Mouse (Mus musculus): ENCODE results near the gene Ric3. TPM values are rescaled to one million over a fixed set of nuclear protein-coding genes. Genes with fewer than 3 reads are reported as not detected.
"Not testable (repeated sequence)": the region's sequence is repeated elsewhere in the genome, so short reads cannot be mapped to it uniquely, and the experiment has no call there.

The Ric3 gene
- polyA plus RNA-seq, 1 experiment from 2014 or later, result 28.3 TPM

GRCm38 (mm10) chr7:109097203-109097602 lies 14.1 kb upstream of the Ric3 start:
- Histone ChIP-seq H3K9ac (no peak overlapping the region), H3K4me1 (replicated peaks) (no peaks in the 10 kb centered on the region), H3K27me3 (no peaks in the 10 kb centered on the region), H3K4me3 (no peak overlapping the region), H3K9me3 (no peaks in the 10 kb centered on the region), H3K36me3 (no peaks in the 10 kb centered on the region), H3K27ac (replicated peaks) (no peak overlapping the region), H3K4me2 (no peak overlapping the region)
- ATAC-seq (ENCODE audit: low read depth), result no peak
- WGBS, result 84% methylated on average over 7 of the region's 7 CpGs

DNA sequence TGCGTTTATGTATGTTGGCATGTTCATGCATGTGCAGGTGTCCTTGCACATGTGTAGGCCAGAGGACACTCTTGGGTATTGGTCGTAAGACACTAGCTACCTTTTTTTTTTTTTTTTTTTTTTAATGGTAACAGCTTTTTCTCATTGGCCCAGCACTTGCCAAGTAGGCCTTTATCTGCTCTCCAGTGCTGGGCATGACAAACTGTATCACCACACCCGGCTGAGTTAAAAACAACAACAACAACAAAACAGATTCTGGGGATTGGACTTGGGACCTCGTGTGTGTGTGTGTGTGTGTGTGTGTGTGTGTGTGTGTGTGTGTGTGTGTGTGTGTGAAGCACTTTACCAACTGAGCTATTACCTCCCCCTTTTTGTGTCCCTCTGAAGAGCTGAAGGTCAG lies 13.5 kb upstream of the Ric3 start:
- H3K4me3 ChIP-seq, result no peak overlapping the region
- no peaks in the 10 kb centered on the region for H3K4me1 ChIP-seq (replicated peaks)
- no peaks in the 10 kb centered on the region for H3K27me3 ChIP-seq
- H3K9ac ChIP-seq, result no peak overlapping the region
- no peaks in the 10 kb centered on the region for H3K36me3 ChIP-seq
- H3K4me2 ChIP-seq, result no peak overlapping the region
- H3K27ac ChIP-seq (replicated peaks), result no peak overlapping the region
- no peaks in the 10 kb centered on the region for H3K9me3 ChIP-seq
- WGBS, result 77% methylated on average over 4 of the region's 4 CpGs
- no peak for ATAC-seq (ENCODE audit: low read depth)

DNA sequence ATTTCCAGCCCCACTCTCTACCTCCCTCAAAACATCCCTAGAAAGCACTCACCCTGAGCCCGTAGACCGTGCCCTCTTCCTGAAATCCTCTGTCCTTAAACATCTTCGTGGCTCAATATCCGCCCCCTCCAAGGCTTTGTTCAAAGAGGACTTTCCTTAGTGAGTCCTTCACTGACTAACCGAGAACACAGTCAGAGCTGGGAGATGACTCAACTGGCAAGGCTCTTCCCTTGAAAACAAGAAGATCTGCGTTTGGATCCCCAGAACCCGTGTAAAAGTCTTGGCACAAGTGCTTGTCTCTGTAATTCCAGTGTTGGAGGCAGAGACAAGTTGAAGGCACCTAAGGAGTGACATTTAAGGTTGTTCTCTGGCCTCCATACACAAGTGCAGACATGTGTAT lies 11.2 kb upstream of the Ric3 start:
- no peak for ATAC-seq (ENCODE audit: low read depth)
- no peak overlapping the region for H3K4me3 ChIP-seq
- H3K4me1 ChIP-seq (replicated peaks), result no peaks in the 10 kb centered on the region
- H3K9me3 ChIP-seq, result no peaks in the 10 kb centered on the region
- H3K27me3 ChIP-seq, result no peaks in the 10 kb centered on the region
- no CpG with 5 or more reads among the region's 7 CpGs for WGBS
- H3K27ac ChIP-seq (replicated peaks), result no peak overlapping the region
- no peaks in the 10 kb centered on the region for H3K36me3 ChIP-seq
- no peak overlapping the region for H3K9ac ChIP-seq
- no peak overlapping the region for H3K4me2 ChIP-seq

- not testable (repeated sequence) for H3K27ac ChIP-seq (replicated peaks); H3K4me3 ChIP-seq; H3K27me3 ChIP-seq; ATAC-seq (ENCODE audit: low read depth); H3K4me2 ChIP-seq; H3K9ac ChIP-seq; H3K36me3 ChIP-seq; H3K9me3 ChIP-seq; H3K4me1 ChIP-seq (replicated peaks)
- no CpG with 5 or more reads among the region's 2 CpGs for WGBS
Measured at GRCm38 (mm10) chr7:109091316-109091715, 8.2 kb upstream of the Ric3 start.

DNA sequence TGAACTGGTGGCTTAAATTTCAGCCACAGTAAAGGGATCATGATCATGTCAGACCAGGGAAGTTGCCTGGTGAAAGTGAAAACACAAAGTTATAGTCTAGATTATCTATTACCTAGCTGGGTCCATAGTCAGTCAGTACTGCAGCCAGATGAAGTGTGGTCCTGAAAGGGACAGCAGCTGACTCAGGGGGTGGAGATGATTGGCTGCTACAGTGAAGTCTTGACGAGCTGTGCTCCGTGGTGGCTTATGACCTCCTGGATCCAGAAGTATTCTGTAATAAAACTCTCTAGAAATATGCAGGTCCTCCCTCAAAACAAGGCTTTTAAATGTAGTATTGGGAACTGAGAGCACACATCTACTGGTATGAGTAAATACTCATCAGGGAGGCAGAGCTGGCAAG lies 3.8 kb upstream of the Ric3 start:
- Histone ChIP-seq H3K4me2 (no peak overlapping the region), H3K4me1 (replicated peaks) (peaks cover 12% of the 10 kb centered on the region), H3K9ac (no peak overlapping the region), H3K4me3 (no peak overlapping the region), H3K36me3 (no peaks in the 10 kb centered on the region), H3K27ac (replicated peaks) (no peak overlapping the region), H3K9me3 (no peaks in the 10 kb centered on the region), H3K27me3 (peaks cover 17% of the 10 kb centered on the region)
- ATAC-seq (ENCODE audit: low read depth), result no peak
- WGBS, result 20% methylated on average over 2 of the region's 2 CpGs

DNA sequence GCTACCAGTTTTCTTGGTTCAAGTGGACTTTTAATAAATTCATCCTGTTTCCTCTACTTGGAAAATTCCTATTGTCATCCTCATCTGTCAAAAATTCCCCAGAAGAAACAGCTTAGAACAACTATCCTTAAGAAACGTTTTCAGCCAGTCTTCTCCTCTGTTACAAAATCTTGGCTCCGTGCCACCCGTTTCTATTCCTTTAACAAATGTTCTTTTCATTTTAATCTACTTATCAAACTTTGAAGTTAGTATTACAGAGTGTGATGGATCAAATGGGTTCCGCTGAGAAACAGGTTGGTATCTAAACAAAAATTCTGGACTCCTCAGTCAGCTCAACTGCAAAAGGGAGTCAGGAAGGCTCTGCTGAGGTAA lies 668 bp upstream of the Ric3 start:
- Histone ChIP-seq H3K27ac (replicated peaks) (no peak overlapping the region), H3K27me3 (peaks cover 17% of the 10 kb centered on the region), H3K9ac (no peak overlapping the region), H3K9me3 (no peaks in the 10 kb centered on the region), H3K4me3 (no peak overlapping the region), H3K4me2 (peak overlapping the region; percentile 70), H3K36me3 (no peaks in the 10 kb centered on the region), H3K4me1 (replicated peaks) (peaks cover 16% of the 10 kb centered on the region)
- no peak for ATAC-seq (ENCODE audit: low read depth)
- 85% methylated on average over 4 of the region's 4 CpGs for WGBS

DNA sequence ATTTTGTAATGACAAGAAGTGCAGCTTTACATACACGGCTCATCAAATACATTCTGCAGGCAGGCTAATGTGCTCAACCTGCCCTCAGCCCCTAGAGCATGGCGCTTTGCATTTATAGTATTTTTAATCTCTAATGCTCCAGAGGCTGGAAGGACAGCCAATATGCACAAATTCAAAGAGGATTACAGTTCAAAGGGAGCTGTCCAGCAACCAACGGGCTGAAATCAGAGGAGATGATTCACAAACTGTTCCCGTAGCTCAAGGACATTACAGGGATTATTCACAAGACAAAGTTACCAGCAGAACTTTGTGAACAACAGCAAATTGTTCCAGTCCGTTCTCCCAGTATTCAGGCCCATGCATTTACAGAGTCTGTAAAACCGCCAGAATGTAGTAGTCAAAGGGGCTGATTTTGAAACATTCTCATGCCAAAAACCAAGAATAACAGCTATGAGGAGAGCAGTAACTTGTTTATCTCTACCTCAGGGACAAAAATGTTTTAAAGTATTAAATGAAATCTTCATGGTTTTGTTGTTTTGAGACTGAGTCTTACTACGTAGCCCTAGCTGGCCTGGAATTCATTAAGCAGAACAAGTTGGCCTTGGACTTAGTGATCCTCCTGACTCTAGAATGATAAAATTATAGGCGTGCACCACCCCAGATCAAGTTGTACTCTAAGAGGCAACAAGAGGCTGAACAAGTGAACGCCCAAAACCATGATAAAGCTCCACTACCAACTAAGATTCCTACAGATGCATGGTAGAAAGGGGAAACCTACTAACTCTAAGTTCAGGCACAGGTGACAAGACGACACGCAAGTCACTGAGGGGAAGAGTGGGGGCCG lies 640 bp downstream of the Ric3 start:
- peak overlapping the region; percentile 46; the same call in 1 of the 2 replicates for H3K27ac ChIP-seq (replicated peaks)
- peaks cover 17% of the 10 kb centered on the region for H3K27me3 ChIP-seq
- H3K4me1 ChIP-seq (replicated peaks), result peaks cover 16% of the 10 kb centered on the region
- no peak for ATAC-seq (ENCODE audit: low read depth)
- peak overlapping the region; percentile 70 for H3K4me2 ChIP-seq
- peak overlapping the region; percentile 87 for H3K4me3 ChIP-seq
- H3K9me3 ChIP-seq, result no peaks in the 10 kb centered on the region
- H3K36me3 ChIP-seq, result no peaks in the 10 kb centered on the region
- 22% methylated on average over 12 of the region's 12 CpGs for WGBS
- peak overlapping the region; percentile 84 for H3K9ac ChIP-seq

- H3K4me2 ChIP-seq, result no peak overlapping the region
- no peaks in the 10 kb centered on the region for H3K36me3 ChIP-seq
- H3K27me3 ChIP-seq, result no peaks in the 10 kb centered on the region
- no peak overlapping the region for H3K27ac ChIP-seq (replicated peaks)
- H3K9ac ChIP-seq, result no peak overlapping the region
- no peaks in the 10 kb centered on the region for H3K9me3 ChIP-seq
- H3K4me3 ChIP-seq, result no peak overlapping the region
- no peak for ATAC-seq (ENCODE audit: low read depth)
- no peaks in the 10 kb centered on the region for H3K4me1 ChIP-seq (replicated peaks)
- WGBS, result 73% methylated on average over 5 of the region's 5 CpGs
Measured at GRCm38 (mm10) chr7:109072326-109072725, 10.8 kb downstream of the Ric3 start.

GRCm38 (mm10) chr7:109069641-109070040 lies 13.5 kb downstream of the Ric3 start:
- Histone ChIP-seq H3K4me1 (replicated peaks) (no peaks in the 10 kb centered on the region), H3K9me3 (no peaks in the 10 kb centered on the region), H3K27me3 (no peaks in the 10 kb centered on the region), H3K27ac (replicated peaks) (no peak overlapping the region), H3K4me2 (no peak overlapping the region), H3K4me3 (no peak overlapping the region), H3K9ac (no peak overlapping the region), H3K36me3 (no peaks in the 10 kb centered on the region)
- ATAC-seq (ENCODE audit: low read depth), result no peak
- 92% methylated on average over 4 of the region's 4 CpGs for WGBS

- WGBS, result 94% methylated on average over 4 of the region's 4 CpGs
- no peak for ATAC-seq (ENCODE audit: low read depth)
- Histone ChIP-seq H3K9me3 (no peaks in the 10 kb centered on the region), H3K4me1 (replicated peaks) (no peaks in the 10 kb centered on the region), H3K9ac (no peak overlapping the region), H3K27me3 (no peaks in the 10 kb centered on the region), H3K4me3 (no peak overlapping the region), H3K27ac (replicated peaks) (no peak overlapping the region), H3K36me3 (peaks cover 7% of the 10 kb centered on the region), H3K4me2 (no peak overlapping the region)
Measured at GRCm38 (mm10) chr7:109059536-109059935, 23.6 kb downstream of the Ric3 start.

GRCm38 (mm10) chr7:109050831-109051230 lies 32.3 kb downstream of the Ric3 start:
- Histone ChIP-seq H3K9me3 (no peaks in the 10 kb centered on the region), H3K9ac (no peak overlapping the region), H3K4me3 (no peak overlapping the region), H3K27me3 (no peaks in the 10 kb centered on the region), H3K4me2 (no peak overlapping the region), H3K36me3 (peaks cover 23% of the 10 kb centered on the region), H3K27ac (replicated peaks) (no peak overlapping the region), H3K4me1 (replicated peaks) (no peaks in the 10 kb centered on the region)
- WGBS, result 93% methylated on average over 1 of the region's 1 CpGs
- no peak for ATAC-seq (ENCODE audit: low read depth)

- H3K27me3 ChIP-seq, result no peaks in the 10 kb centered on the region
- no peak overlapping the region for H3K4me3 ChIP-seq
- H3K36me3 ChIP-seq, result 0 out of 2 replicates have a peak, but pooled peaks cover 5% of the 10 kb centered on the region
- whole genome bisulfite sequencing, result 96% methylated on average over 2 of the region's 2 CpGs
- no peak overlapping the region for H3K9ac ChIP-seq
- H3K4me2 ChIP-seq, result no peak overlapping the region
- no peak for ATAC-seq (ENCODE audit: low read depth)
- no peak overlapping the region for H3K27ac ChIP-seq (replicated peaks)
- no peaks in the 10 kb centered on the region for H3K9me3 ChIP-seq
- H3K4me1 ChIP-seq (replicated peaks), result no peaks in the 10 kb centered on the region
Measured at GRCm38 (mm10) chr7:109045876-109046275, 37.3 kb downstream of the Ric3 start.

DNA sequence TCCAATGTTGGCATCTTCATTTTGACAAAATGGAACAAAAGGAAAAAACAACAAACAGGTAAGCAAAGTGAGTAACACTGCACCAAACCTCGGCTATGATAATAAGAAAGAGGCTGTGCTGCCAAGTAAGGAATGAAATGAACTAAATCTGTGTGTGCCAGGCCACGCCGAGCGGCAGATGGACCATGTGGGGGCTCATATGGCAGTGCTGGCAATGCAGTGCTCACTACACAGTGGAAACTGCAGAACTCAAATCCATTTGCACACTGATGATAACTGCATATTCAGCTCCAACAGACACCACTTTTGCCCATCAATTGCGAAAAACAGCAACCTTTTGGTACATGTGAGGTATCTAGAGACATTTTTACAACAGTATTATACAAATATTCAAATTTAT lies 43.7 kb downstream of the Ric3 start:
- Histone ChIP-seq H3K27ac (replicated peaks) (no peak overlapping the region), H3K36me3 (peaks cover 14% of the 10 kb centered on the region), H3K4me1 (replicated peaks) (no peaks in the 10 kb centered on the region), H3K4me3 (no peak overlapping the region), H3K9ac (no peak overlapping the region), H3K27me3 (no peaks in the 10 kb centered on the region), H3K4me2 (no peak overlapping the region), H3K9me3 (no peaks in the 10 kb centered on the region)
- WGBS, result 90% methylated on average over 5 of the region's 5 CpGs
- ATAC-seq (ENCODE audit: low read depth), result no peak

Data from neural tube, embryonic 13.5 days (tissue).